Mouse (Mus musculus): ENCODE results near the gene Cwc22.

- TF ChIP-seq CTCF (IDR thresholded peaks at IDR 0.05; ENCODE audit: low read depth) (no peak), EP300 (IDR thresholded peaks at IDR 0.05; ENCODE audit: low read depth) (no peak)
Measured at GRCm38 (mm10) chr2:77973296-77973695, 27.1 kb upstream of the Cwc22 start.
